Mouse (Mus musculus) cortical plate, adult 2 months (tissue): ENCODE measurements around the gene Zfhx3.

ENCODE experiments used
- CTCF ChIP-seq: fragments of 200-500 bp; IDR thresholded peaks from 2 replicates; pipeline ENCODE4 v1.5.1; 2011; ENCODE audit warnings: mild to moderate bottlenecking, control low read depth, low read length; ENCODE audit not compliant: insufficient read depth; ENCODE audit errors: extremely low read depth
- POLR2A ChIP-seq: fragments of 200-500 bp; IDR thresholded peaks from 2 replicates; pipeline ENCODE4 v1.6.1; 2011; ENCODE audit warnings: mild to moderate bottlenecking, low read length, control low read depth; ENCODE audit not compliant: insufficient read depth; ENCODE audit errors: extremely low read depth

- TF ChIP-seq POLR2A = no peak
- TF ChIP-seq CTCF = no peak
Measured at GRCm38 (mm10) chr8:108474556-108474955, 532.1 kb downstream of the Zfhx3 start.
